Mouse (Mus musculus) midbrain, embryonic 14.5 days (tissue): ENCODE results near the gene 4930578G10Rik. TPM values are rescaled to one million over a fixed set of nuclear protein-coding genes. Genes with fewer than 3 reads are reported as not detected.

ENCODE experiments used
- ATAC-seq: fragments of 200-750 bp; cut with Nextera tagmentation; 2 replicates; pipeline ENCODE4 v1.8.0; 2017; ENCODE audit warnings: moderate number of reproducible peaks, moderate library complexity; ENCODE audit not compliant: low FRiP score, low TSS enrichment
- DNase-seq: peaks from one replicate; pipeline ENCODE4 v3.0.0-alpha.2; 2015
- H3K27ac ChIP-seq: fragments of 300-500 bp; sonication (generic); replicated peaks from 2 replicates; pipeline ENCODE4 v1.5.1; 2014; ENCODE audit warnings: mild to moderate bottlenecking, low read depth, low read length, moderate library complexity
- H3K27me3 ChIP-seq: fragments of 300-500 bp; sonication (generic); 2 replicates; pipeline ENCODE4 v1.6.1; 2014; ENCODE audit warnings: low read length, control low read depth, mixed read lengths; ENCODE audit not compliant: control insufficient read depth, insufficient read depth
- H3K36me3 ChIP-seq: fragments of 300-500 bp; sonication (generic); 2 replicates; pipeline ENCODE4 v1.6.1; 2014; ENCODE audit warnings: low read length, control low read depth; ENCODE audit not compliant: control insufficient read depth, insufficient read depth
- H3K4me1 ChIP-seq: fragments of 300-500 bp; sonication (generic); 2 replicates; pipeline ENCODE4 v1.6.1; 2014; ENCODE audit warnings: mild to moderate bottlenecking, antibody characterized with exemption, low read length, control low read depth; ENCODE audit not compliant: control insufficient read depth, insufficient read depth
- H3K4me2 ChIP-seq: fragments of 300-500 bp; sonication (generic); 2 replicates; pipeline ENCODE4 v1.6.1; 2014; ENCODE audit warnings: mild to moderate bottlenecking, low read length, moderate library complexity
- H3K4me3 ChIP-seq: fragments of 300-500 bp; sonication (generic); replicated peaks from 2 replicates; pipeline ENCODE4 v1.5.1; 2014; ENCODE audit warnings: low read depth, low read length
- H3K9ac ChIP-seq: fragments of 300-500 bp; sonication (generic); replicated peaks from 2 replicates; pipeline ENCODE4 v1.6.1; 2014; ENCODE audit warnings: mild to moderate bottlenecking, low read length, moderate library complexity
- H3K9me3 ChIP-seq: fragments of 300-500 bp; sonication (generic); 2 replicates; pipeline ENCODE4 v1.6.1; 2016; ENCODE audit warnings: low read length, control low read depth, mixed read lengths; ENCODE audit not compliant: control insufficient read depth
- WGBS: fragments of 180-500 bp; shearing (Covaris S2); extraction: QIAGEN DNeasy Blood & Tissue Kit; methylation state at CpG from one replicate; pipeline ENCODE4 v1.1.7; 2014; 5-methylcytosine and 5-hydroxymethylcytosine counted together
- polyA plus RNA-seq: library from polyadenylated mRNA; unstranded; fragments of >200 nt; fragmentation: Nextera tagmentation; extraction: Ambion mirVana; gene quantifications from 2 replicates; pipeline ENCODE4 v1.2.1, GENCODE M21; 2014

Gene 4930578G10Rik
- polyA plus RNA-seq, 1 experiment from 2014 or later: 0.51 TPM

DNA sequence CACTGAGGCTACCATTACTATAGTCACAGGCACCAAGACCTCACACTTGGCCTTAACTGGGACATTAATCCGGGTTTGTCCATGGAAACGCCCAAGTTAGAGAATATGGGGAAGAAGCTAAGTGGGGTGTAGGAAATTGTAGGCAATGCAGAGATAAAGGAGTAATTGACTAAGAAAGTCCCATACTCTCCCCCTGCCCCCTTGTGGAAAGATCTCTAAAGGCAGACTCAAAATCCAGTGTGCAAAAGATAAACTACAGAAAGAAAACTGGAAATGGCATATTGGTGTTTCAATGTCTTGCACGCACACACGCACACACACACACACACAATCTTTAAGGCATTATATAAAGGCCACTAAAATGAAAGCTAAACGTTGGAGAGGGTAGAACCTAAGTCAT is 135.4 kb downstream of the 4930578G10Rik start:
- 87% methylated on average over 5 of the region's 5 CpGs for WGBS
- H3K9ac ChIP-seq: no peak overlapping the region
- no peak overlapping the region for H3K27ac ChIP-seq
- no peaks in the 10 kb centered on the region for H3K36me3 ChIP-seq
- H3K4me1 ChIP-seq: no peaks in the 10 kb centered on the region
- no peak overlapping the region for H3K4me2 ChIP-seq
- no peaks in the 10 kb centered on the region for H3K27me3 ChIP-seq
- no peaks in the 10 kb centered on the region for H3K9me3 ChIP-seq
- ATAC-seq: no peak
- H3K4me3 ChIP-seq: no peak overlapping the region
- DNase-seq: no peak

DNA sequence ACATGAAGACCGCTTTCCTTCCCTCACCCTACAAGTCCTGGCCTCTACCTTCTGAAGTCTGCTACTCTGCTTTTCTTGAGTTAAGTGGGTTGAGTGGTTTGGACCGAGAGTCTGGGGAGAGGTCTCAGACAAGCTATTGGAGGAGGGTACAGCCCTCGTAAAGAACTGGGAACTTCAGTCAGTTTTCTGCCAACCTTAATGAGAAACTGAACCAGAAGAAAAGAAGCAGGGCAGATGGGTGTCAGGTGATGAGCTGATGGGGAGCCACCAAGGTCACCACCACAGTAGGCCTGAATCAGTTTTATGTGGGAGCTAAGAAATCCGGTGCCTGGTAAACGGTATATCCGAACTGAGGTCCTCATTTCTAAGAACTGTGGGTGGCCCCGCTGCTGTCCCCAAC is 136.8 kb downstream of the 4930578G10Rik start:
- no peak overlapping the region for H3K4me3 ChIP-seq
- H3K27me3 ChIP-seq: no peaks in the 10 kb centered on the region
- DNase-seq (no peak), ATAC-seq (no peak)
- 98% methylated on average over 7 of the region's 7 CpGs for WGBS
- H3K27ac ChIP-seq: no peak overlapping the region
- H3K9me3 ChIP-seq: no peaks in the 10 kb centered on the region
- no peak overlapping the region for H3K9ac ChIP-seq
- H3K4me1 ChIP-seq: no peaks in the 10 kb centered on the region
- no peaks in the 10 kb centered on the region for H3K36me3 ChIP-seq
- no peak overlapping the region for H3K4me2 ChIP-seq

DNA sequence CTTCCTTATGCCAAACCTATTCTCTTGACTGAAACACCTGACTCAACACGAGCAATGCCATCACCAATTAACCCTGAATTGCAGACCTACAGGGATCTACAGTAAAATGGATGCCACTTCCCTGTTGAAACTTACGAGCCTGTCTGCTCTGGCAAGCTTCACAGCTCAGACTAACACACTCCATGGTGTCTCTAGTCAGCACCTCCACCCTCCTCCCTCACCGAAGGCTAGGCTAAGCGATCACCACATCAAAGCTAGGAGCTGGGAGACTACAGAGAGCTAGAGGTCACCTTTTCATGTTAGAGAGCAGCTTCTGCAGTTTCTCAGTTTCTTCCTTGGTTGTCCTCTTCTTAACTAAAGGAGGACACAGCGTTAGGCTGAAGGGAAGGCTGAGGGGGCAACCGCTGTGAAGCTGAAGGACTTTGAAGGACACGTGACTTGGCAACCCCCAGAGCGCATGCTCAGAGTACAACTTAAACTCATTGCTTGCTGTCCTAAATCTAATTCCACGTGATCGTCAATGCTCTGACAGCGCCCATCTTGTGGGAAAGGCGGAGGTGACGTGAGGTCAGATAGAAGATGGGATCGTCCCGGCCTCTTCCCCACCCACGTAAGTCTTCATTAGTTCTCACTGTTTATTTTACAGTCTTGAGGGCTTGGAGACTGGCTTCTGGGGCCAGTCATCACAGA is 137.5 kb downstream of the 4930578G10Rik start:
- Histone ChIP-seq H3K27me3 (no peaks in the 10 kb centered on the region), H3K9ac (no peak overlapping the region), H3K4me3 (no peak overlapping the region), H3K4me2 (no peak overlapping the region), H3K36me3 (no peaks in the 10 kb centered on the region), H3K27ac (no peak overlapping the region), H3K9me3 (no peaks in the 10 kb centered on the region), H3K4me1 (no peaks in the 10 kb centered on the region)
- ATAC-seq (no peak), DNase-seq (no peak)
- WGBS: 87% methylated on average over 16 of the region's 16 CpGs

DNA sequence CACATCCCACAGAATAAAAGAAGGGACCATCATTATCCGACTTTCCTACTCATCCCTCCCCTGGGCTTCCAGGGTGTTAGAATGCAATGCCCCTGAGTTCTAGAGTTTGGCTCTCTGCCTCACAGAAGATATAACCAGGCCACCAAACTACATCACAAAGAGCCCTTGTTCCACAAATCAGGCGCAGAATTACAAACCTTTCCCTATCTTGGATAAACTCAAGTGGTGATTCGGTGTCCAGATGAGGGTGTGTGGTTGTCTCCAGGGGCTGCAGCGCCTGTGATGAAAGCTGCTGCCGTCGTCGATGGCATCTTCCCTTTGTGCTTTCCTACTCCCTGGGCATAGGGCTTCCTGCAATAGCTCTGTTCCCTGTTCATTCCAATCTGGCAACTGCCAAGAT is 138.8 kb downstream of the 4930578G10Rik start, which contains the start of gene Fam205c:
Fam205c (minus strand) TSS at position 101 of the 400 bp plus-strand sequence.
- Histone ChIP-seq H3K4me2 (no peak within 1 kb of the TSS), H3K9ac (no peak within 1 kb of the TSS), H3K27ac (no peak within 1 kb of the TSS), H3K9me3 (no peaks in the 10 kb centered on the region), H3K36me3 (no peaks in the 10 kb centered on the region), H3K4me1 (no peaks in the 10 kb centered on the region), H3K27me3 (no peaks in the 10 kb centered on the region), H3K4me3 (no peak within 1 kb of the TSS)
- no peak for ATAC-seq
- DNase-seq: no peak
- WGBS: 86% methylated on average over 7 of the region's 7 CpGs

DNA sequence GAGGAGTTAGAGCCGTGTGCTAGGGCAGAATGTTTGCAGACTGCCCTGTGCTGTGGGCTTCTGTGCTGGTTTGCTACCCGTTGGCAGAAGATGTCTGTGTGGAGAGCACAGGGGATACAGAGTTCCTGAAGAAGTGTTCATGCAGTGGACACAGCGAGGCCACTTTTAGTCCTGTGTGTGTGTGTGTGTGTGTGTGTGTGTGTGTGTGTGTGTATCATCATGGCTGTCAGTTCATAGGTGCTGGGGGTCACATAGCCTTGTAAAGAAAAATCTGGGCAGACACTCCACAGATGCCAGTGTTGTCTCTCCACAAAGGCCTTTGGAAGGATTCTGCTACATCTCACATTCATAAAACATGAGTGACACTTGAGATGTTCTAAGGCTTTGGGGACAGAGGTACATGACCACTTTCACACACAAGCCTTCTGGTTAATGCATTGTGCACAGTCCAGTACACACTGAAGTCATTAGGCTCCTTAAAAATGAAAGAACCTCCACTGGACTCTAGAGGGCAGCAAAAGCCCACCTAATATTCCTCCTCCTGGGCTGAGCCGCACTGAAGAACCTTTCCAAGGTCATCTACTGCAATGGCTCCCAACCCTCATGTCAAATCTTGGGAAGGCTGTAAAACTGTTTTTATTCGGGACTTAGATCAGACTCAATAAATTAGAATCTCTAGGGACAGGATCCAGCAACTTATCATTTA is 141.4 kb downstream of the 4930578G10Rik start:
- no peak overlapping the region for H3K4me2 ChIP-seq
- no peaks in the 10 kb centered on the region for H3K36me3 ChIP-seq
- no peaks in the 10 kb centered on the region for H3K4me1 ChIP-seq
- ATAC-seq (peak; percentile 79), DNase-seq (peak; percentile 90)
- no peaks in the 10 kb centered on the region for H3K27me3 ChIP-seq
- no peaks in the 10 kb centered on the region for H3K9me3 ChIP-seq
- H3K9ac ChIP-seq: no peak overlapping the region
- H3K27ac ChIP-seq: no peak overlapping the region
- 36% methylated on average over 5 of the region's 5 CpGs for WGBS
- no peak overlapping the region for H3K4me3 ChIP-seq

DNA sequence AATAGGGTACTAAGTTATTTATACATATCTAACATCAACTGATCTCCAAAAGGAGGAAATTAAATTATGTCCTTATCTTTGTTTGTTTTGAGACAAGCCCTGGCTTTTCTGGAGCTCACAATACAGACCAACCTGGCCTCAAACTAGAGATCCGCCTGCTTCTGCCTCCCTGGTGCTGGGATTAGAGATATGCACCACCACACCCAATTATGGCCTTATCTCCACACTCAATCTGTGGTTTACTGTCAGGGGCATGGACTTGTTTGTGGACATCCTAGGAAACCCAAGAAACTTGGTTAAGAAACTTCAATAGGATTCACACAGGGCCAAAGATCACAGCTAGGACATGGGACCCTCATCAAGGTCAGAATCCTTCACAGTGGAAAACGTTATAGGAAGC is 142.3 kb downstream of the 4930578G10Rik start:
- DNase-seq (no peak), ATAC-seq (no peak)
- no peaks in the 10 kb centered on the region for H3K27me3 ChIP-seq
- H3K4me1 ChIP-seq: no peaks in the 10 kb centered on the region
- WGBS: 88% methylated on average over 2 of the region's 2 CpGs
- no peak overlapping the region for H3K9ac ChIP-seq
- H3K9me3 ChIP-seq: no peaks in the 10 kb centered on the region
- no peak overlapping the region for H3K4me3 ChIP-seq
- H3K27ac ChIP-seq: no peak overlapping the region
- no peaks in the 10 kb centered on the region for H3K36me3 ChIP-seq
- H3K4me2 ChIP-seq: no peak overlapping the region

DNA sequence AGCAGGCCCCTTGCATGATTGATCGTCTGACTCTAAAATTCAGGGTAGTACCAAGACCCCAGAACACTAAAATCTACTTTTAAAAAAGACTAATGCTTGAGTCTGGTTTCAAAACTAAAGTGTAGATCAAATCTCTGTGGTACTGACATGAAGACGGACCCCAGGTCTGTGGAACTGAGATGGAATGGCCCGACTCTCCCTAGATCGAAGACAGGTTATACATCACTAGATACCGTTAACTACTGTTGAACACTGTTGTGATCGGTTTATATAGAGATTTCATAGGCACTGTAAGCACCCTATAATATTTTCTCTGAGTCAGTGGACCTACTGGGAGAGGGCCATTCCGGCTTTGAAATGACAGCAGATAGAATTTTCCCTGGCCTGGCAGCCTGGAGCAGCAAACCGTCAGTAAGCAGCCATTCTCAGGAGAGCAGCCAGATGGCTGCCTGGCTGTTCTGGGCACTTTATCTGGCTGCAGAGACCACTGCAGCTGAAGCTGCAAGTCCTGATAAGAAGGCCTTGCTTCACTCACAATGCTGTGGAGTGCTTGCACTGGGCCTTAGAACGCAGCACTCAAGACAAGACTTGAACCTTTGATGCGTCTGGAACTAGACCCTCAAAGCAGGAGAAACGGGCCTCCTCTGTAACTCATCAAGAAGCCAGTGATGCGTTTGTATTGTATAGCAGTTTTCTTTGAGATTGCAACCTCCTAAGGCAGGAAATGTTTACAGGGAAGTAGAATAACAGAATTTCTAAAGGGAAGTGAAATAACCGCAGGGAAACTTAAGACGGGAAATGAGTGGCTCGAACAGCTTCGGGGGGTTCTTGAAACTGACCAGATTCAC is 144.7 kb downstream of the 4930578G10Rik start:
- Histone ChIP-seq H3K36me3 (no peaks in the 10 kb centered on the region), H3K4me2 (no peak overlapping the region), H3K27ac (no peak overlapping the region), H3K4me1 (no peaks in the 10 kb centered on the region), H3K9ac (no peak overlapping the region), H3K27me3 (no peaks in the 10 kb centered on the region), H3K4me3 (no peak overlapping the region), H3K9me3 (no peaks in the 10 kb centered on the region)
- DNase-seq (peak; percentile 37), ATAC-seq (no peak)
- WGBS: 80% methylated on average over 16 of the region's 16 CpGs

DNA sequence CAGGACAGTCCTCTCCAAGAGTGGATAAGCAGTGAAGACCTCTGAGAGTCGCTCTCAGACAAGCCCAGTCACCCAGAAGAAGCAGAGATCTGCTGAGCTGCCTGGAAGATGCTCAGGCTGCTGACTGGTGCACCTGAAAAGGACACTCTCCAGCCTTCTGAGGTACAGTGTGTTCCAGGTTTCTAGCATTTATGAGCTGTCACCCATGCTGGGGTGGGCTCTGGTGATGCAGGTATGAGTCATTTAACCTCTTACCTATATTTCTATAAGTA is 145.3 kb downstream of the 4930578G10Rik start:
- 63% methylated on average over 1 of the region's 1 CpGs for WGBS
- H3K9ac ChIP-seq: no peak overlapping the region
- H3K27ac ChIP-seq: no peak overlapping the region
- H3K4me2 ChIP-seq: no peak overlapping the region
- H3K4me1 ChIP-seq: no peaks in the 10 kb centered on the region
- H3K27me3 ChIP-seq: no peaks in the 10 kb centered on the region
- DNase-seq (no peak), ATAC-seq (no peak)
- no peaks in the 10 kb centered on the region for H3K36me3 ChIP-seq
- H3K4me3 ChIP-seq: no peak overlapping the region
- no peaks in the 10 kb centered on the region for H3K9me3 ChIP-seq
